Mouse (Mus musculus): ENCODE measurements around the gene Arhgap21.

The Arhgap21 gene

DNA sequence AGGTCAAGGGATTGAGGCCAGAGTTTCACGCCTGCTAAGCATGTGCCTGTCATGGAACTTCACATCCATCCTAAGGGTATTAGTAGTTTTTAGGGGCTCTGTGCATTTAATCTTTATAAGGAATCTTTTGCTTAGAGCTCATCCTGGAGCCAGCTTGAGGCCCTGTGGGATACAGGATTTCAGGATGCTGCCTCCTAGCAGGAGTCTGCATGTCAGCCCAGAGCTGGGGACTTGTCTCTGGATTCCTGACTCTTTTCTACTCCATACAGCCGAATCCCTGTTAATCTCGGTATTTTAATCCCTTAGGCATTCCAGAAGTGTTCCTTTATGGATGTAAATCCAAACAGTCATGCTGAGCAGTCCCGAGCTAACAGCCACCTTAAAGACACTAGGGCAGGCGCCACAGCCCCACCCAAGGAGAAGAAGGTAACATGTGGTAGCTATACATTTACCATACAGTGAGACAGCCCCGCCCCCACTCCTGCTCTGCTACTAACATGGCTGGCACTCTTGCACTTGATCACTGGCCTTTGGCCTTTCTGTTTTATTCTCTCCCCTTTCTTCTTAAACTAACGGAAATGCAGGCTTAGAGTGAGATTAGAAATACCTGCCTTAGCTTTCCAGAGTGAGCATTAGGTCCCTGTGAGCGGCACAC is 167.3 kb downstream of the Arhgap21 start:
- DNase-seq (ENCODE audit: inconsistent age in 2 of 2, low spot score in 1 of 2): no peak

Data from adrenal gland, adult (tissue).